Mouse (Mus musculus) lung, adult 2 months (tissue): ENCODE data around the gene Prlhr. TPM values are rescaled to one million over a fixed set of nuclear protein-coding genes. Genes with fewer than 3 reads are reported as not detected.

Source experiments
- DNase-seq: peaks from one replicate; pipeline ENCODE4 v3.0.0; 2022
- H3K4me1 ChIP-seq: fragments of 200-500 bp; 2 replicates; pipeline ENCODE4 v1.6.1; 2011; ENCODE audit warnings: low read length; ENCODE audit not compliant: control insufficient read depth, insufficient read depth
- H3K4me3 ChIP-seq: fragments of 200-500 bp; replicated peaks from 2 replicates; pipeline ENCODE3; 2011; ENCODE audit warnings: low read depth, mild to moderate bottlenecking, control low read depth, low read length; ENCODE audit errors: extremely low read depth
- CTCF ChIP-seq: fragments of 200-500 bp; IDR thresholded peaks from 2 replicates; pipeline ENCODE4 v1.5.1; 2011; ENCODE audit warnings: mild to moderate bottlenecking, low read length, control low read depth; ENCODE audit not compliant: insufficient read depth
- POLR2A ChIP-seq: fragments of 200-500 bp; IDR thresholded peaks from 2 replicates; pipeline ENCODE4 v1.6.1; 2011; ENCODE audit warnings: low read depth, mild to moderate bottlenecking, control low read depth, low read length, borderline replicate concordance; ENCODE audit errors: extremely low read depth
- WGBS: fragments of 180-500 bp; shearing (Covaris S2); methylation state at CpG from one replicate; pipeline ENCODE4 v1.1.7; 2018; 5-methylcytosine and 5-hydroxymethylcytosine counted together
- polyA plus RNA-seq: library from polyadenylated mRNA; depleted of rRNA; stranded (reverse); fragments of >200 nt; gene quantifications from 2 replicates; pipeline ENCODE4 v1.2.3, GENCODE M21; 2012

Gene Prlhr
- polyA plus RNA-seq, 1 experiment = not detected

DNA sequence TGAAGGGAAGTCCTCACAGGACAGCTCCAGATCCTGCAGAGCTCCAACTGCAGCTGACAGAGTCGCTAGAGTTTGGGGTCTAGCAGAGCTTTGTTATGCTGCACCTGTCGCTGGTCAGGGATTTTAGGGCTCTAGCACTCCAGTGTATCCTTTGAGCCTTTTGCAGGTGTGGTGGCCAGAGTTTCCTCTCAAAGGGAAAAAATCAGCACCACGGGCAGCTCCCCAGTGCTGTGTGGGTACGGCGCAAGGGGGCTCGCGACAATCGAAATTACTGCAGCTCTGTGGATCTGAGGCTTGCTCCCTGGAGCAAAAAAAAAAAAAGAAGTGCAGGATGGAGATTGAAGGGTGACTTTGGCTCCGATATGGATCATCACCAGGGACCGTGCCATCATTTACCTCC is 742 bp upstream of the Prlhr start:
- Histone ChIP-seq H3K4me3 (no peak overlapping the region), H3K4me1 (peaks cover 2% of the 10 kb centered on the region; the same call in 1 of the 2 replicates)
- TF ChIP-seq POLR2A (no peak), CTCF (no peak)
- 3% methylated on average over 10 of the region's 10 CpGs for WGBS
- peak; percentile 9 for DNase-seq

DNA sequence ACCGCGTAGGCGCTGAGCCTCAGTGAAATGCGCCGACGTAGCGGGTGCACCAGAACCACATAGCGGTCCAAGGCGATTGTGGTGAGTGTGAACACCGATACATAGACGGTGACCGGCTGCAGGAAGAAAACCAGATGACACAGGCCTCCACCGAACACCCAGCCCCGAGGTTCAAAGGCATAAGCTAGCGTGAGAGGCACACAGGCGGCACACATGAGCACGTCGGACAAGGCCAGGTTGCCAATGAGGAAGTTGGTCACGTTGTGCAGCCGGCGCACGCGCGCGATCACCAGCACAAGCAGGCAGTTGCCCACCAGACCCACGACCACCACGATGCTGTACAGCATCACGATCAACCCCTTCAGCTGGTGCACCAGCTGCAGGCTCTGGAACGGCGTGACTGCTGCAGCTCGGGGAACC is 506 bp downstream of the Prlhr start:
- peaks cover 2% of the 10 kb centered on the region for H3K4me1 ChIP-seq
- no peak for DNase-seq
- H3K4me3 ChIP-seq = no peak overlapping the region
- WGBS = 14% methylated on average over 31 of the region's 31 CpGs
- TF ChIP-seq CTCF (no peak), POLR2A (no peak)

DNA sequence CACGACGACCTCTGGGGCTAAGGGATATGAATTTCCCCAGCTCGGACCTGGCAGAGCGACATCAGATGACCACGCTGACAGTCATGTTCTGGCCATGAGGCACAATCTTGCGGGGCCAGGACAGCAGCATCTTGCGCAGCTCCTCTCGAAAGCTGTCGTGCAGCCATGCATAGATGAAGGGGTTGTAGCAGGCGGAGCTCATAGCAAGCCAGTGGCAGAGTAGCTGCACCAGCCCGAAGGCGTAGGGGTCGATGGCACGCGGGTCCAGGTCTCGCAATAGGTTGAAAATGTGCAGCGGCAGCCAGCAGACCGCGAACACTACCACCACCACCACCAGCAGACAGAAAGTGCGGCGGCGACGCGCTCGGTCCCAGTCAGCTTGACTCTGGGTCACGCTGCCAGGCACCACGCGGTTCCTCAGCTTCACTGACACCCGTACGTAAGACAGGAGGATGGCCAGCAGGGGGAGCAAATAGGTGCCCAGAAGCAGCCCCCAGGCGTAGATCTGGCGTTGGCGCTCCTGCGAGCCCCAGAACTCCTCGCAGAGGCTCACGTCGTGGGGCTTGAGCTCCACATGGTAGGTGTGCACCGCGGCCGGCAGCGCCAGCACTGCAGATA is 1.0 kb downstream of the Prlhr start:
- peaks cover 2% of the 10 kb centered on the region for H3K4me1 ChIP-seq
- 4% methylated on average over 40 of the region's 41 CpGs for WGBS
- TF ChIP-seq POLR2A = no peak
- peak; percentile 64 for TF ChIP-seq CTCF
- H3K4me3 ChIP-seq = no peak overlapping the region
- DNase-seq = peak; percentile 37

DNA sequence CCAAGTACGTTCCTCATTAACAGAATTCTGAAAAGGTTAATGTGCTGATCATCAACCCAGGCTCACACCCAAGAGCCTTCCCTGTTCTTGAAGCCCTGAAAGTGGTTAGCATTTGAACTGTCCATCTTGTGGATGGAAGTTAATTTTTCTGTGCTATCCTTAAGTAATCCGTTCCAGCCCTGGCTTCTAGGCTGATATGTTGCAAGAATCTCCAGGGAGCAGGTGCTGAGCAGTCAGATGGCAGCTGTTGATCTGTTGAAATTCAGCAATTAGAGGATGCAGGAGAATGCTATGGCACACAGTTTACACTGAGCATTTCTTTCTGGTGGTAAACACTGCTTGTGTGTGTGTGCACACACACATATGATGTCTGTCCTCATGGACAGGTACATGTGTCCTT is 2.4 kb downstream of the Prlhr start:
- H3K4me1 ChIP-seq = peaks cover 2% of the 10 kb centered on the region
- 69% methylated on average over 2 of the region's 2 CpGs for WGBS
- no peak for DNase-seq
- TF ChIP-seq POLR2A (no peak), CTCF (no peak)
- no peak overlapping the region for H3K4me3 ChIP-seq

DNA sequence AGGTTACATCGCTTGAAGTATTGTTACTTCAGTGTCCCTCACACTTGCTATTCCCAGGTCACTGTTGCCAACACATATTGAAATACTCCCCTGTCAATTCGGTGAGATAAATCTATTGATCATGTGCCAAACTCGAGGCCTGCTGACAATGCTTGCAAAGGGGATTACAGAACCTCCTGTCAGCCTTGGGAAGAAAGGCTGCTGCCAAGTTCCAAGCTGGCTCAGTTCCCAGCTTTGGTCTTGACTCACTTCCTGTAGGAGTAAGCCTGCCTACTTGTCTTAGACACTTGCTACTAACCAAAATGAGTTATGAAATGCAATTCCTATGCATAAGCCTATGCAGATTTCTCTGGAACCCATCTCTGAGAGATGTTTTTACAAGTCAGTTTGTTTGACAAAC is 4.2 kb downstream of the Prlhr start:
- 7% methylated on average over 3 of the region's 3 CpGs for WGBS
- DNase-seq = peak; percentile 27
- no peak overlapping the region for H3K4me3 ChIP-seq
- H3K4me1 ChIP-seq = peaks cover 2% of the 10 kb centered on the region
- TF ChIP-seq CTCF (no peak), POLR2A (no peak)

GRCm38 (mm10) chr19:60463440-60463839 is 4.7 kb downstream of the Prlhr start:
- Histone ChIP-seq H3K4me1 (peaks cover 2% of the 10 kb centered on the region), H3K4me3 (no peak overlapping the region)
- no peak for DNase-seq
- 72% methylated on average over 3 of the region's 3 CpGs for WGBS
- TF ChIP-seq CTCF (no peak), POLR2A (no peak)

GRCm38 (mm10) chr19:60461476-60461875 is 6.6 kb downstream of the Prlhr start:
- DNase-seq = no peak
- no peak overlapping the region for H3K4me3 ChIP-seq
- H3K4me1 ChIP-seq = no peaks in the 10 kb centered on the region; the same call in 1 of the 2 replicates
- 53% methylated on average over 2 of the region's 2 CpGs for WGBS
- no peak for TF ChIP-seq POLR2A
- TF ChIP-seq CTCF = no peak

DNA sequence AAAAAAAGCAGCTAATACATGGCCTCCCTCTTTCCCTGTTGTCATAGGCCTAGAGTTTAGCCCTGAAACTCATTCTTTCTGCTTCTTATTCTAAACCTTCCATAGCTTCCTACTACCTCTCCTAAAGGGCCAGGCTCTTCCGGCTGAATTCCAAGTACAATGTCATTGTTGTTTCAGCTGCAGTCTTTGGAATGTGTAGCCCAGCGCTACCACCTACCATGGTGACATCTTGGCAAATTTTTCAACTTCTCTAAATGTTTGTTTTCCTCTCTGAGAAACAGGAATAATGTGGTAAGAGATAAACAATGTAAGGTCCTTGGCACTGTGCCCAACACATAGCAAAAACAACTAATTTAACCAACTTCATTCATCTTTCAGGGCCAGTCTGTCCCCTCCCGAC is 8.4 kb downstream of the Prlhr start:
- no peak overlapping the region for H3K4me3 ChIP-seq
- no peak for DNase-seq
- no peaks in the 10 kb centered on the region; the same call in 1 of the 2 replicates for H3K4me1 ChIP-seq
- TF ChIP-seq CTCF (no peak), POLR2A (no peak)
- WGBS = 11% methylated on average over 3 of the region's 3 CpGs

DNA sequence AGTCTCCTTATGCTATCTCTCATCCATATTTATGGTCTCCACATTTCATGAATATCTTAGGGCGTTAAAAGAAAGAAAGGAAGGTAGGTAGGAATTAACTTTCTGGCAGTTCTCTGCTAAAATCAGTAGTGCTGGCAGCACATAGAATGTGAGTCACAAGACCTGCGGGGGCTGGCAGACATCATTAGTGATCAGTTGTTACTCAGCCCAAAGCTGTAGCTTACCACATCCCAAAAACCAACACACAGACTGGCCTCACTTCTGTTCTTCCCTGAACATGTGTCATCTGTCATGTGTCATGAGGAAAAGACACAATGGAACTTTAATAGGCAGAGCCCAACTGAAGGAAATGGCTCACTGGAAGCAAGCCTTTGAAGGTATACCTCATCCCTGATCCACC is 9.0 kb downstream of the Prlhr start:
- 73% methylated on average over 2 of the region's 2 CpGs for WGBS
- no peak for DNase-seq
- TF ChIP-seq POLR2A (no peak), CTCF (no peak)

DNA sequence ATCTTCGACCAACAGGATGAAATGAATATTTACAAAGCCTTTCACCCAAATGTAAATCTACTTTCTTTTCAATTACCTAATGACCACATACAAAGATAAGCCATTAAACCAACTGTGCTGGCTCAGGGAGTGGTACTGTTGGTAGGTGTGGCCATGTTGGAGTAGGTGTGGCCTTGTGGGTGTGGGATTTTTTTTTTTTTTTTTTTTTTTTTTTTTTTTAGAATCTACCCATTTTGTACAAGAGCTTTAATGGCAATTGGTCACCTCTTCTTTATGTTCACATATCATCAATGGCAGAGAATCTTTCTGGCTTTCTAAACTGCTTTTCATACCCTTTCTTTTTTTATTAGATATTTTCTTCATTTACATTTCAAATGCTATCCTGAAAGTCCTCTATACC is 12.3 kb downstream of the Prlhr start:
- WGBS = 63% methylated on average over 1 of the region's 1 CpGs
- no peak for TF ChIP-seq CTCF
- no peak for TF ChIP-seq POLR2A
- no peak overlapping the region for H3K4me3 ChIP-seq
- H3K4me1 ChIP-seq = no peaks in the 10 kb centered on the region; the same call in 1 of the 2 replicates
- DNase-seq = no peak

More for the DNA sequence above, 9.0 kb downstream of the Prlhr start:
- no peak overlapping the region for H3K4me3 ChIP-seq
- no peaks in the 10 kb centered on the region; the same call in 1 of the 2 replicates for H3K4me1 ChIP-seq

- DNase-seq = no peak
- H3K4me3 ChIP-seq = no peak overlapping the region
These were observed 27.6 kb downstream of the Prlhr start for GRCm38 (mm10) chr19:60440531-60440930.

More at GRCm38 (mm10) chr19:60440531-60440930, 27.6 kb downstream of the Prlhr start:
- TF ChIP-seq CTCF (no peak), POLR2A (no peak)
- H3K4me1 ChIP-seq = no peaks in the 10 kb centered on the region
